Mouse (Mus musculus): ENCODE data around the gene Huwe1. TPM values are rescaled to one million over a fixed set of nuclear protein-coding genes. Genes with fewer than 3 reads are reported as not detected.

Huwe1 gene
- polyA plus RNA-seq, 1 experiment from 2014 or later, result 17.6 TPM

- H3K4me3 ChIP-seq (replicated peaks), result no peak overlapping the region
- WGBS (ENCODE audit: insufficient replicate concordance), result 74% methylated on average over 3 of the region's 3 CpGs
- no peak overlapping the region for H3K9ac ChIP-seq
- no peak overlapping the region for H3K4me2 ChIP-seq
- DNase-seq (no peak), ATAC-seq (ENCODE audit: low read depth) (no peak)
- 0 out of 2 replicates have a peak, but pooled peaks cover 3% of the 10 kb centered on the region for H3K36me3 ChIP-seq
- no peak overlapping the region for H3K27ac ChIP-seq
- no peaks in the 10 kb centered on the region for H3K4me1 ChIP-seq (replicated peaks)
- no peaks in the 10 kb centered on the region for H3K27me3 ChIP-seq
- no peaks in the 10 kb centered on the region for H3K9me3 ChIP-seq (replicated peaks)
Observed at GRCm38 (mm10) chrX:151817712-151818111, 17.1 kb downstream of the Huwe1 start.

DNA sequence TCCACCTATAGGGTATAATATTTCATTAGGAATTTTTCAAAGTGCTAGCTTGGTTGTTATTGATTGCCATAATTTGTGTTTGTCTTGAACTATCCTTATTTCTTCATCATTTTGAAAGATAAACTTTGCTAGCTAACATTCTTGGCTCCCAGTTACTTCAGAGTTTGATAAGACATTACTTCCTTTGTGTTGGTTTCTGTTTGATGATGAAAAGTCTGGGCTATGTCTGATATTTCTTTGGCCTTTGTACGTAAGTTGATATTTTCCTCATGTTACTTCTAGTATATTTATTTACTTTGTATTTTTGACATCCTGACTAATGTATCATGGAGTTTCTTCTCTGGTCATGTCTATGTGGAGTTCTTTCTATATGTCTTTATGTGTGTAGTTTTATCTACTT, 28.4 kb downstream of the Huwe1 start:
- H3K27ac ChIP-seq, result no peak overlapping the region
- H3K9ac ChIP-seq, result no peak overlapping the region
- no peaks in the 10 kb centered on the region for H3K9me3 ChIP-seq (replicated peaks)
- peaks cover 19% of the 10 kb centered on the region for H3K4me1 ChIP-seq (replicated peaks)
- H3K4me3 ChIP-seq (replicated peaks), result no peak overlapping the region
- 52% methylated on average over 1 of the region's 1 CpGs for WGBS (ENCODE audit: insufficient replicate concordance)
- H3K27me3 ChIP-seq, result no peaks in the 10 kb centered on the region
- H3K36me3 ChIP-seq, result peaks cover 3% of the 10 kb centered on the region; the same call in 1 of the 2 replicates
- ATAC-seq (ENCODE audit: low read depth), result no peak
- no peak for DNase-seq
- no peak overlapping the region for H3K4me2 ChIP-seq

GRCm38 (mm10) chrX:151831260-151831659, 30.7 kb downstream of the Huwe1 start:
- Histone ChIP-seq H3K27me3 (no peaks in the 10 kb centered on the region), H3K4me1 (replicated peaks) (peaks cover 19% of the 10 kb centered on the region), H3K27ac (no peak overlapping the region), H3K9ac (no peak overlapping the region), H3K4me2 (peak overlapping the region; percentile 17; the same call in 1 of the 2 replicates), H3K36me3 (no peaks in the 10 kb centered on the region), H3K4me3 (replicated peaks) (no peak overlapping the region), H3K9me3 (replicated peaks) (no peaks in the 10 kb centered on the region)
- DNase-seq, result no peak
- peak; percentile 79 for ATAC-seq (ENCODE audit: low read depth)

- no peaks in the 10 kb centered on the region for H3K36me3 ChIP-seq
- no peak for DNase-seq
- no peaks in the 10 kb centered on the region for H3K9me3 ChIP-seq (replicated peaks)
- H3K27ac ChIP-seq, result no peak overlapping the region
- H3K4me3 ChIP-seq (replicated peaks), result no peak overlapping the region
- no peak overlapping the region for H3K9ac ChIP-seq
- no peak for ATAC-seq (ENCODE audit: low read depth)
- no peak overlapping the region for H3K4me2 ChIP-seq
- H3K4me1 ChIP-seq (replicated peaks), result peaks cover 14% of the 10 kb centered on the region
- H3K27me3 ChIP-seq, result no peaks in the 10 kb centered on the region
Observed at GRCm38 (mm10) chrX:151832982-151833381, 32.4 kb downstream of the Huwe1 start.

GRCm38 (mm10) chrX:151859436-151859835, 58.8 kb downstream of the Huwe1 start:
- no peak overlapping the region for H3K4me3 ChIP-seq (replicated peaks)
- no peaks in the 10 kb centered on the region for H3K27me3 ChIP-seq
- H3K27ac ChIP-seq, result no peak overlapping the region
- 82% methylated on average over 8 of the region's 8 CpGs for WGBS (ENCODE audit: insufficient replicate concordance)
- DNase-seq (no peak), ATAC-seq (ENCODE audit: low read depth) (no peak)
- H3K9ac ChIP-seq, result no peak overlapping the region
- H3K4me2 ChIP-seq, result no peak overlapping the region
- peaks cover 35% of the 10 kb centered on the region for H3K36me3 ChIP-seq
- H3K9me3 ChIP-seq (replicated peaks), result no peaks in the 10 kb centered on the region
- H3K4me1 ChIP-seq (replicated peaks), result no peaks in the 10 kb centered on the region

DNA sequence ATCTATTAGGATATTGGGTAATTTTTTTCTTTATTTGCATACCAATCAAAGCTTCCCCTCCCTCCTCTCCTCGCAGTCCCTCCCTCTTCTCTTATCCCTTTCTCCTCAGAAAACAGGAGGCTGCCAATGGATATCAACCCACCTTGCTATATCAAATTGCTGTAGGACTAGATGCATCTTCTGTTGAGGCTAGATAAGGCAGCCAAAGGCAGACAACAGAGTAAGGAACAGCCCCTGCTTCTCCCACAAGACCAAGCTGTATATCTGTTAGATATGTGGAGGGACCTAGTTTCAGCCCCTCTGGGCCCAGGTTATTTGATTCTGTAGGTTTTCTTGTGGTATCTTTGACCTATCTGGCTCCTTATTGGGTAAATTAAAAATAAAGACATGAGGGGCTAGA, 110.1 kb downstream of the Huwe1 start:
- Histone ChIP-seq H3K4me2 (no peak overlapping the region), H3K9me3 (replicated peaks) (no peaks in the 10 kb centered on the region), H3K36me3 (peaks cover 72% of the 10 kb centered on the region), H3K27ac (no peak overlapping the region), H3K4me1 (replicated peaks) (no peaks in the 10 kb centered on the region), H3K27me3 (no peaks in the 10 kb centered on the region), H3K9ac (no peak overlapping the region), H3K4me3 (replicated peaks) (no peak overlapping the region)
- ATAC-seq (ENCODE audit: low read depth) (peak; percentile 83), DNase-seq (peak; percentile 3)
- WGBS (ENCODE audit: insufficient replicate concordance), result 36% methylated on average over 1 of the region's 1 CpGs

- no peak for DNase-seq
- H3K27me3 ChIP-seq, result no peaks in the 10 kb centered on the region
- WGBS (ENCODE audit: insufficient replicate concordance), result 74% methylated on average over 4 of the region's 4 CpGs
- no peaks in the 10 kb centered on the region for H3K9me3 ChIP-seq (replicated peaks)
- no peak overlapping the region for H3K4me3 ChIP-seq (replicated peaks)
- H3K36me3 ChIP-seq, result peaks cover 72% of the 10 kb centered on the region
- H3K4me1 ChIP-seq (replicated peaks), result no peaks in the 10 kb centered on the region
- no peak overlapping the region for H3K27ac ChIP-seq
- ATAC-seq (ENCODE audit: low read depth), result no peak
- no peak overlapping the region for H3K4me2 ChIP-seq
- H3K9ac ChIP-seq, result no peak overlapping the region
Observed at GRCm38 (mm10) chrX:151912267-151912666, 111.7 kb downstream of the Huwe1 start.

DNA sequence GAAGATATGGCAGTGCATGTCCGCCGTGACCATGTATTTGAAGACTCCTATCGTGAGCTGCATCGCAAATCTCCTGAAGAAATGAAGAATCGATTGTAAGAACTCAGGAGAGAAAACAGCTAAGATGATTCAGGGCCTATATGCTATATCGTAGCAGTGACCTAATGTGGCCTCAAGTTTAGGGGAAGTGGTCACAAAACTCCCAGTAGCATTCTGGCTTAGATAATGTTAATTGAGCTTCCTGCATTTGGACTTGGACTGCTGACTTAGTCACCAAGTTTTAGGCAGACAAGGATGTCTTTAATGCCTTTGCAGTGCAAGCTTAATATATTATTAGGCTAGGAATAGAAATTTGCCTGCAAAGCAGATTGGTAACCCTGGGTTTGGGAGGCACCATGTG, 128.8 kb downstream of the Huwe1 start:
- no peak overlapping the region for H3K4me2 ChIP-seq
- DNase-seq (no peak), ATAC-seq (ENCODE audit: low read depth) (no peak)
- no peaks in the 10 kb centered on the region; the same call in 1 of the 2 replicates for H3K27me3 ChIP-seq
- H3K9ac ChIP-seq, result no peak overlapping the region
- peaks cover 85% of the 10 kb centered on the region for H3K36me3 ChIP-seq
- no peaks in the 10 kb centered on the region for H3K4me1 ChIP-seq (replicated peaks)
- H3K9me3 ChIP-seq (replicated peaks), result no peaks in the 10 kb centered on the region
- WGBS (ENCODE audit: insufficient replicate concordance), result 79% methylated on average over 6 of the region's 6 CpGs
- H3K4me3 ChIP-seq (replicated peaks), result no peak overlapping the region
- no peak overlapping the region for H3K27ac ChIP-seq

GRCm38 (mm10) chrX:151938852-151939251, 138.2 kb downstream of the Huwe1 start:
- ATAC-seq (ENCODE audit: low read depth), result no peak
- Histone ChIP-seq H3K4me3 (replicated peaks) (no peak overlapping the region), H3K27ac (no peak overlapping the region), H3K36me3 (peaks cover 7% of the 10 kb centered on the region), H3K4me1 (replicated peaks) (no peaks in the 10 kb centered on the region), H3K4me2 (no peak overlapping the region), H3K9me3 (replicated peaks) (no peaks in the 10 kb centered on the region), H3K9ac (no peak overlapping the region), H3K27me3 (no peaks in the 10 kb centered on the region)
- WGBS (ENCODE audit: insufficient replicate concordance), result 41% methylated on average over 2 of the region's 2 CpGs
- DNase-seq, result no peak

- H3K27me3 ChIP-seq, result no peaks in the 10 kb centered on the region
- WGBS (ENCODE audit: insufficient replicate concordance), result 37% methylated on average over 1 of the region's 1 CpGs
- H3K9me3 ChIP-seq (replicated peaks), result no peaks in the 10 kb centered on the region
- DNase-seq, result no peak
- H3K4me1 ChIP-seq (replicated peaks), result no peaks in the 10 kb centered on the region
- H3K9ac ChIP-seq, result no peak overlapping the region
- H3K27ac ChIP-seq, result no peak overlapping the region
- ATAC-seq (ENCODE audit: low read depth), result no peak
- no peaks in the 10 kb centered on the region for H3K36me3 ChIP-seq
- H3K4me3 ChIP-seq (replicated peaks), result no peak overlapping the region
- H3K4me2 ChIP-seq, result no peak overlapping the region
Observed at GRCm38 (mm10) chrX:151946986-151947385, 146.4 kb downstream of the Huwe1 start.

GRCm38 (mm10) chrX:151947781-151948180, 147.2 kb downstream of the Huwe1 start:
- ATAC-seq (ENCODE audit: low read depth) (no peak), DNase-seq (no peak)
- H3K4me3 ChIP-seq (replicated peaks), result no peak overlapping the region
- H3K27me3 ChIP-seq, result no peaks in the 10 kb centered on the region
- H3K36me3 ChIP-seq, result no peaks in the 10 kb centered on the region
- no peak overlapping the region for H3K4me2 ChIP-seq
- no peaks in the 10 kb centered on the region for H3K4me1 ChIP-seq (replicated peaks)
- H3K9ac ChIP-seq, result no peak overlapping the region
- H3K27ac ChIP-seq, result no peak overlapping the region
- 31% methylated on average over 3 of the region's 3 CpGs for WGBS (ENCODE audit: insufficient replicate concordance)
- H3K9me3 ChIP-seq (replicated peaks), result no peaks in the 10 kb centered on the region

- Histone ChIP-seq H3K27ac (no peak overlapping the region), H3K4me2 (no peak overlapping the region), H3K36me3 (no peaks in the 10 kb centered on the region), H3K4me3 (replicated peaks) (no peak overlapping the region), H3K9me3 (replicated peaks) (no peaks in the 10 kb centered on the region), H3K4me1 (replicated peaks) (no peaks in the 10 kb centered on the region), H3K27me3 (no peaks in the 10 kb centered on the region), H3K9ac (no peak overlapping the region)
- DNase-seq, result no peak
- ATAC-seq (ENCODE audit: low read depth), result no peak
- WGBS (ENCODE audit: insufficient replicate concordance), result 22% methylated on average over 1 of the region's 1 CpGs
Observed at GRCm38 (mm10) chrX:151950231-151950630, 149.6 kb downstream of the Huwe1 start.
